Mouse (Mus musculus): Measurements from ENCODE around the gene Mob3a. TPM values are rescaled to one million over a fixed set of nuclear protein-coding genes. Genes with fewer than 3 reads are reported as not detected.
A peak's percentile ranks its signal among the peaks of the same experiment; 100 is the strongest.

Gene Mob3a
- polyA plus RNA-seq, 1 experiment from 2014 or later: 43.2 TPM

DNA sequence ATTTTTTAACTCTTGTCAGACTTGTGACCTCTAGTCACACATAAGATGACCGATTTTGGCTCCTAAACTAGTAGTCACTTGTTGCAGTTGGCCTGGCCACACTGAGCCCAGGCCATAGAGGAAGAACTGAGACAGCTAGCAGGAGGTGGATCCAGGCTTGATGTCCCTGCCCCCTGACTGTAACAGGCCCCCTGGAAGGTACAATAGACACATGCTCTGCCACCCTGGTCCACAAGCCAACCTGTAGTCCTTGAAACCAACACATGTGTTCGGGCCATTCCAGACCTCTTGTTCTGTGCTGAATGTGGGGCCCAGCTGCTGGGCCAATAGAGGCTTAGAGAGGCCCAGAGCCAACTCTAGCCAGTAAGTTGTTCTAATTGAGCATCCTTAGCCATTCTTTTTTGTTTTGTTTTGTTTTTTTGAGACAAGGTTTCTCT lies 21.5 kb downstream of the Mob3a start:
- Histone ChIP-seq H3K36me3 (ENCODE audit: insufficient read depth, low read length) (peaks cover 7% of the 10 kb centered on the region; the same call in 1 of the 2 replicates), H3K9me3 (ENCODE audit: low read length) (no peaks in the 10 kb centered on the region), H3K4me2 (replicated peaks; ENCODE audit: low read depth, low read length) (no peak overlapping the region), H3K4me1 (ENCODE audit: insufficient read depth, low read length) (peaks cover 39% of the 10 kb centered on the region), H3K9ac (replicated peaks; ENCODE audit: low read length) (peak overlapping the region; percentile 33), H3K27ac (ENCODE audit: low read length) (peak overlapping the region; percentile 99), H3K27me3 (ENCODE audit: insufficient read depth, low read length) (no peaks in the 10 kb centered on the region), H3K4me3 (ENCODE audit: low read length) (no peak overlapping the region)
- ATAC-seq (ENCODE audit: low FRiP score, low TSS enrichment): no peak
- WGBS: 59% methylated on average over 2 of the region's 2 CpGs

DNA sequence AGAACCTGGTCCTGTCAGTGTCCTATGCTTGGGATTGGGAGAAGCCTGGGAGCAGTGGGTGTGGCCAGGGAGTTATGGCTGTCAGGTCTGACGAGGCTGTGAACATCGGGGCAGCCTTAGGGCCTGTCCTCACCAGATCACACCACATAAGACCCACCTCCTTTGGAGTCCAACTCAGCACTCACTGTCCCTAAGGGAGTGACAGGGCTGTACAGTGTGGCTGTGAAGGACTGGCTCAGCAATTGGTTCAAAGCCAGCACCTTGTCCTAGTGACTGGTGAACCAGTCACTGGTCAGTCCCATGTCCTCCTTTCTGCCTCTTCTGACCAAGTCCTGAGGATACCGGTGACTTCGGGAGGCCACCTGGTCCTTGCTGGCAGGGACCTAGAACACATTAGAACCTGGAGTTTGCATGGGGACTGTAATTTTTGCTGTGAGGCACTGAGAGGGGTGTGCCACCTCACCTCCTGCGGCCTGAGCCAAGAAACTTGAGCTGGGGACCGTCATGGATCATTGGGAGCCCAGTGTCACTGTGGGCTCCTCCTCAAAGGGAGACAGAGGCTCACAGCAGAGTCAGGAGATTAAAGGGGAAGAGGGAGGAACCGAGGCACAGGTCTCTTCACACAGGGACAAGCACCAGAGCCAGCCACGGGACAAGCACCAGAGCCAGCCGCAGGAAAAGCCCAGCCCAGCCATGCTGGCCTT lies 22.1 kb downstream of the Mob3a start:
- Histone ChIP-seq H3K27me3 (ENCODE audit: insufficient read depth, low read length) (no peaks in the 10 kb centered on the region), H3K36me3 (ENCODE audit: insufficient read depth, low read length) (0 out of 2 replicates have a peak, but pooled peaks cover 3% of the 10 kb centered on the region), H3K4me1 (ENCODE audit: insufficient read depth, low read length) (peaks cover 42% of the 10 kb centered on the region), H3K9me3 (ENCODE audit: low read length) (no peaks in the 10 kb centered on the region), H3K9ac (replicated peaks; ENCODE audit: low read length) (peak overlapping the region; percentile 33), H3K27ac (ENCODE audit: low read length) (peak overlapping the region; percentile 99), H3K4me2 (replicated peaks; ENCODE audit: low read depth, low read length) (no peak overlapping the region), H3K4me3 (ENCODE audit: low read length) (no peak overlapping the region)
- WGBS: 22% methylated on average over 9 of the region's 9 CpGs
- no peak for ATAC-seq (ENCODE audit: low FRiP score, low TSS enrichment)

DNA sequence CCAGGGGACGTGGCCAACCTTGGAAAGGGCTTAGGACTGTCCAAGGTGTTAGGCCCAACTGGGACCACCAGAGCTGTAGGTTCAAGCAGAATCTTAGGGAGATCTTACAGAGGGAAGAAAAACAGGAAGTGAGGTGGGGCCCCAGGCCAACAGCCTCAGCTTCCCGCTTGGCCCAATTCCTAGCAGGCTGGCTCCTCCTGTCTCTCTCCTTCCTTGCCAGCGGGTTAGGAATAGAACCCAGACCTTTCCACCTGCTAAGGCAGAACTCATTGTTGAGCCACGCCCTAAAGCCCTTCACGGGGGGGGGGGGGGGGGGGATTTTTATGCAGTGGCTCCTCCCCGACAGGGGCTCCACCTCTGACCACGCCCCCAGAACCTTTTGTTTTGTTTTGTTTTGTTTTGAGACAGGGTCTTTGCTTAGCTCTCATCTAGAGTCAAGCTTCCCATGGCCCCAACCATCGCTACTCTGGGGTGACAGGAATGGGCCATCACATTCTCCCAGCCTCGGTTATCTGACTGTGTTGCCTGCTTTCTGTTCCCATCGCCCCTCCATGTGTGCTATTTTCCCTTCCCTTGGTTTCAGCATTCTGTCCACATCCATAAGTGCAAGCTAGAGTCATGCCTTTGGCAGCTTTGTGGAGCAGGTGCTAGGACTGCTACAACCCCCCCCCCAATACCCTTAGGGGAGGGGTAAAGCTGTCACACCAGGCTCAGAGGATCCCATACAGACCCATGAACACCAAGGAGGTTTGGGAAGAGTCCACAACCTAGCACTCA lies 23.0 kb downstream of the Mob3a start:
- Histone ChIP-seq H3K4me3 (ENCODE audit: low read length) (0 out of 2 replicates have a peak overlapping the region, but pooled peaks have one; percentile 81), H3K36me3 (ENCODE audit: insufficient read depth, low read length) (peaks cover 2% of the 10 kb centered on the region; the same call in 1 of the 2 replicates), H3K4me1 (ENCODE audit: insufficient read depth, low read length) (peaks cover 51% of the 10 kb centered on the region), H3K27ac (ENCODE audit: low read length) (peak overlapping the region; percentile 99), H3K27me3 (ENCODE audit: insufficient read depth, low read length) (no peaks in the 10 kb centered on the region), H3K9ac (replicated peaks; ENCODE audit: low read length) (peak overlapping the region; percentile 87), H3K9me3 (ENCODE audit: low read length) (no peaks in the 10 kb centered on the region), H3K4me2 (replicated peaks; ENCODE audit: low read depth, low read length) (peak overlapping the region; percentile 75)
- 45% methylated on average over 10 of the region's 10 CpGs for WGBS
- ATAC-seq (ENCODE audit: low FRiP score, low TSS enrichment): no peak

DNA sequence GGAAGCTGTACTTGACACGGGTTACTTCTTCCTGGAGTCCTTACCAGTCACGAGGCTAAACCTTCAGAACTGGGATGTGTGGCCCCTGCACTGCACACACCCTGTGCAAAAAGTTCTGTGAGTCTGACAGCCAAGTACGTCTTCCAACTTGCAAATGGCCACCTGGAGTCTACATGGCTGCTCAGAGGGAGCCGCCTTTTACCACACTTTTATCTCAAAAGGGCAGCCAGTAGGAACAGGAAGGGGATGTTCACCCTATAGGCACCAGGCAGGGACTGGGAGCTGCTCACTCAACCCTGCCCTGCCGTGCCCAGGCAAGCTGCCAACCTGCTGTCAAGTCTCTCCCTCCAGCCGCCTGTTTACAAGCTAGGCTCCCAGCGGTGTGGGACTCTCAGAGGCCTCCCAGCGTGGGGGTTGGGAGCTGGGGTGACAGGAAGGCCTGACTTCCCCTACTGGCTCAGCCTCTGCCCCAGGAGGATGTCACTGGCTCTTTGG lies 23.8 kb downstream of the Mob3a start, which contains the start of gene Mknk2:
TSS of gene Mknk2 (minus strand) at position 171 of the 495 bp plus-strand sequence.
- Histone ChIP-seq H3K4me3 (ENCODE audit: low read length) (peak within 1 kb of the TSS; percentile 81), H3K27ac (ENCODE audit: low read length) (peak within 1 kb of the TSS; percentile 99), H3K36me3 (ENCODE audit: insufficient read depth, low read length) (peaks cover 4% of the 10 kb centered on the region; the same call in 1 of the 2 replicates), H3K9ac (replicated peaks; ENCODE audit: low read length) (peak within 1 kb of the TSS; percentile 87), H3K4me2 (replicated peaks; ENCODE audit: low read depth, low read length) (peak within 1 kb of the TSS; percentile 75), H3K4me1 (ENCODE audit: insufficient read depth, low read length) (peaks cover 59% of the 10 kb centered on the region), H3K9me3 (ENCODE audit: low read length) (no peaks in the 10 kb centered on the region), H3K27me3 (ENCODE audit: insufficient read depth, low read length) (no peaks in the 10 kb centered on the region)
- peak; percentile 75 for ATAC-seq (ENCODE audit: low FRiP score, low TSS enrichment)
- 4% methylated on average over 8 of the region's 8 CpGs for WGBS

DNA sequence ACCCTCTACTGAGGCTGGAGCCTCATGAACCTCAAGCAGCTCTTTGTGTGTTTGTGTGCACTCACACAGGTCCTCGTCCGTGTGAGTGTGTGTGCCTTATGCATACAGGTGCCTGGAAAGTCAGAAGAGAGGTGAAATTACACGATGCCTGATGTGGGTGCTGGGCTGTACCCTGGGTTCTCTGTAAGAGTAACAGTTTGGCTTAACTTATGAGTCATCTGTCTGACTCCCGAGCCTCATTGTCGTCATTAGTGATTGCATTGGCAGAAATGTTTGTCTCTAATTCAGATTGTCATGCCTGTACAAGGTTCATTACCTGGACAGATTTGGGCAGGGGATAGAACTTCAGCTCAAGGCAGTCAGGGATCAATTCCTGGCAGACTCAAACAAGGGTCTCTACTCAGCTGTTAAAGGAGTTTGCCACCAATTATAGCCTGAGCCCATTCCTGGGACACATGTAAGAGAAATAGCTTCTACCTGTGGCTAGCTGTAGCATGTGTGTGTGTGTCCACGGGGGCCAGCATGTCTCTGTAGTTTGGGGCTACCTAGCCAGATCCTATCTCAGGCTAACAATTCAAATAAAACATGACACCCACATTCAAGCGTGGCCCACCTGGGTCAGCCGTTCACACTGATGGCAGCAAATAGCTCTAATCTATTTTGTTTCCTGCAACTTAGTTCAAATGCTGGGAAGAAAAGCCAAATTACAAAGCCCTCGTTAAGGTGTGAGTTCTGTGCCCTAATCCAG lies 24.5 kb downstream of the Mob3a start:
- WGBS: 25% methylated on average over 9 of the region's 9 CpGs
- H3K27me3 ChIP-seq (ENCODE audit: insufficient read depth, low read length): no peaks in the 10 kb centered on the region
- peak overlapping the region; percentile 81 for H3K4me3 ChIP-seq (ENCODE audit: low read length)
- H3K9ac ChIP-seq (replicated peaks; ENCODE audit: low read length): peak overlapping the region; percentile 87
- peak overlapping the region; percentile 99 for H3K27ac ChIP-seq (ENCODE audit: low read length)
- H3K36me3 ChIP-seq (ENCODE audit: insufficient read depth, low read length): peaks cover 10% of the 10 kb centered on the region
- no peaks in the 10 kb centered on the region for H3K9me3 ChIP-seq (ENCODE audit: low read length)
- peak overlapping the region; percentile 75 for H3K4me2 ChIP-seq (replicated peaks; ENCODE audit: low read depth, low read length)
- peaks cover 66% of the 10 kb centered on the region for H3K4me1 ChIP-seq (ENCODE audit: insufficient read depth, low read length)
- no peak for ATAC-seq (ENCODE audit: low FRiP score, low TSS enrichment)

DNA sequence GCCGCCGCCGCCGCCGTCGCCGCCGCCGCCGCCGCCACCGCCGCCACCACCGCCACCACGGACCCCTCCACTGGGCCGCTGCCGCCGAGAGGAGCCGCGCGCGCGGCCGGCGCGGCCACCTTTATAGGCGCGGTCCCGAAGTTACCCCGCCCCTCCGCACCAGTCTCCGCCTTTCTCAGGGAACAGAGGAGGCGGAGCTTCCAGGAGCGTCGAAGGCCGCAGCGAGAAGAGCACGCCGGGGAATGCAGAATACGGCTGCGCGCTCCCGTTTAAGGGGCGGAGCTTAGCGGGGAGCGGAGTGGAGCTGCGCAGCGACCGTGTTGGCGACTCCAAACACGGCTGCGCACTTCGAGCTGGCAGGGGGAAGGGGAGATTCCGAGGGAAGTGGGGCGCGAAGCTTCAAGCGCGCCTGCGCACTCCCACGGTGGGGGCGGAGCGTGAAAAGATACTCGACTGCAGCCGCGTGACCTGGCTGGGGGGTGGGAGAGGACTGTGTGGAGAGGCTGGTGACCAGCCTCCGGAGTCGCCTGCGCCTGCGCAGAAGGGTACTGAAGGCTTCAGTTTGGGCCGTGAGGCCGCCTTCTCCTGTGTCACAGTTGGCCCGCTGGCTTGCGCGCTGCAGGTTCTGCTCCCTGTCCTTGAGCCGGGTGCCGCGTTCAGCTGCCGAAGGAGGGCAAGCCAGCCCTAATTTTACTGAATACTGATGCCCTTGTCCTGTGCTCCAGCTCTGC lies 25.4 kb downstream of the Mob3a start:
- Histone ChIP-seq H3K4me1 (ENCODE audit: insufficient read depth, low read length) (peaks cover 66% of the 10 kb centered on the region), H3K27ac (ENCODE audit: low read length) (peak overlapping the region; percentile 99), H3K9ac (replicated peaks; ENCODE audit: low read length) (peak overlapping the region; percentile 96), H3K27me3 (ENCODE audit: insufficient read depth, low read length) (no peaks in the 10 kb centered on the region), H3K36me3 (ENCODE audit: insufficient read depth, low read length) (peaks cover 19% of the 10 kb centered on the region), H3K4me2 (replicated peaks; ENCODE audit: low read depth, low read length) (peak overlapping the region; percentile 80), H3K9me3 (ENCODE audit: low read length) (no peaks in the 10 kb centered on the region), H3K4me3 (ENCODE audit: low read length) (peak overlapping the region; percentile 81)
- peak; percentile 91 for ATAC-seq (ENCODE audit: low FRiP score, low TSS enrichment)
- under 1% methylated on average over 58 of the region's 78 CpGs for WGBS

DNA sequence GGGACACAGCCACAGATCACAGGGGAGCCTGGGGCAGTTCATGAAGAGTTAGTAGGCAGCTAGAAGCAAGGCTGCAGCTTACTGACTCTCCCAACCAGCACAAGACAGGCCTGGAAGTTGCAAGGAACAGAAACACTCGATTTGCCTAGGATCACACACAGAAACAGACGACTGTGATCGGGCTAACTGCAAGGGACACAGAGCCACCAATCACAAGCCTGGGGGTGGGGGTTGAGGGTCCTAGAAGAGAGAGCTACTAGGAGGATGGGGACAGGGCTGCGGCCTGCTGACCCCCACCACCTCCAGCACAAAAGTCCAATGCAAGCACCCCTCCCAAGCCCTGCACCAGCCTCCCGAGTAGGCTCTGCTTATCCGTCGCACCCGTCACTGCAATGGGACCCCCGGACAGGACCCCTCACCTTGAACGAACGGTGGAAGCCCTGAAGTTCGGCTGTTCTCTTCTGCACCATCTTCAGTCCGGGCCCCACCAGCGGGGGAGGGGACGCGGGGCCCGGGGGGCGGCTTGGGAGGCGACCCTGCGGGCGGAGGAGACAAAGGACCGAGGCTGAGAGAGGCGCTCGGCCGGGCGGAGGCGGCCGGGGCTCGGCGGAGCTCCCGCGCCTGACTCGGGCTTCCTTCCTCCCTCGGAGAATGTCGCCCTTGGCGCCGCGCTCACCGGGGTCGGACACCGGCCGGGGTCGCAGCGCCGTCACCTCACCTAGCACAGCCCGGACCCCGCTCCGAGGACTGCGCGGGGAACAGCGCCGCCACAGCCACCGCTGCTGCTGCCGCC lies 26.2 kb downstream of the Mob3a start:
- H3K4me1 ChIP-seq (ENCODE audit: insufficient read depth, low read length): peaks cover 66% of the 10 kb centered on the region
- H3K9me3 ChIP-seq (ENCODE audit: low read length): no peaks in the 10 kb centered on the region
- H3K4me3 ChIP-seq (ENCODE audit: low read length): peak overlapping the region; percentile 81
- ATAC-seq (ENCODE audit: low FRiP score, low TSS enrichment): no peak; the same call in 1 of the 2 replicates
- H3K36me3 ChIP-seq (ENCODE audit: insufficient read depth, low read length): peaks cover 25% of the 10 kb centered on the region
- 0% methylated on average over 33 of the region's 54 CpGs for WGBS
- peak overlapping the region; percentile 96 for H3K9ac ChIP-seq (replicated peaks; ENCODE audit: low read length)
- H3K27me3 ChIP-seq (ENCODE audit: insufficient read depth, low read length): no peaks in the 10 kb centered on the region
- peak overlapping the region; percentile 80 for H3K4me2 ChIP-seq (replicated peaks; ENCODE audit: low read depth, low read length)
- H3K27ac ChIP-seq (ENCODE audit: low read length): peak overlapping the region; percentile 74

DNA sequence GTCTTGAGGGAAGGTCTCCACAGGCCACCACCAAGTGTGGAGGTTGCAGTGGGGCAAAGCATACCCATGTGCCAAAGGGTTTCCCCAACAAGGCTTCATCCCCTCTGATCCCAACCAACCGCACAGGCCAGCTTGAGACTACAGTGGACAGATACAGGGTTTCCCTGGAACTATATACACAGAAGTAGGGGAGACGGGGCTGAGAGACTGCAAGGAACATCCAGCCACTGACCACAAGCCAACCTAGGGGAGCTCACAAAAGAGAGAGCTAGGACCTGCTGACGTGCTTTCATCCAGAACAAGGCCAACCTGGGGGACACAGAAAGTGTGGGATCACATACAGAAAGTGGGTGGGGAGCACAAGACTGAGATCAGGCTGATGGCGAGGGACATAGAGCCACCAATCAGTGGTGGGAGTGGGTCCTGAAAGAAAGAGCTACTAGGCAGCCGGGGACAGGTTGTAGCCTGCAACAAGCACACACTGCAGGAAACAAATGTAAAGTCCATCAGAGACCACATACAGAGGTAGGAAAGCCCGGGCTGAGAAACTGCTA lies 26.8 kb downstream of the Mob3a start:
- 12% methylated on average over 6 of the region's 6 CpGs for WGBS
- Histone ChIP-seq H3K4me1 (ENCODE audit: insufficient read depth, low read length) (peaks cover 59% of the 10 kb centered on the region), H3K4me3 (ENCODE audit: low read length) (peak overlapping the region; percentile 81), H3K27me3 (ENCODE audit: insufficient read depth, low read length) (no peaks in the 10 kb centered on the region), H3K9ac (replicated peaks; ENCODE audit: low read length) (peak overlapping the region; percentile 96), H3K27ac (ENCODE audit: low read length) (no peak overlapping the region; the same call in 1 of the 2 replicates), H3K9me3 (ENCODE audit: low read length) (no peaks in the 10 kb centered on the region), H3K36me3 (ENCODE audit: insufficient read depth, low read length) (peaks cover 32% of the 10 kb centered on the region), H3K4me2 (replicated peaks; ENCODE audit: low read depth, low read length) (peak overlapping the region; percentile 80)
- no peak for ATAC-seq (ENCODE audit: low FRiP score, low TSS enrichment)
